Mouse (Mus musculus): Measurements from ENCODE around the gene C330007P06Rik. TPM values are rescaled to one million over a fixed set of nuclear protein-coding genes. Genes with fewer than 3 reads are reported as not detected.
"Not testable (repeated sequence)": the region's sequence is repeated elsewhere in the genome, so short reads cannot be mapped to it uniquely, and the experiment has no call there.

C330007P06Rik gene
- polyA plus RNA-seq, 1 experiment from 2014 or later, result 12.2 TPM

GRCm38 (mm10) chrX:36796734-36797133, 77.2 kb downstream of the C330007P06Rik start:
- not testable (repeated sequence) for H3K27me3 ChIP-seq (ENCODE audit: control insufficient read depth, insufficient read depth, low read depth, low read length); H3K36me3 ChIP-seq (ENCODE audit: control insufficient read depth, insufficient read depth); H3K27ac ChIP-seq (ENCODE audit: low read length); H3K9me3 ChIP-seq (replicated peaks; ENCODE audit: control insufficient read depth, low read length); ATAC-seq (ENCODE audit: low read depth); H3K4me1 ChIP-seq (ENCODE audit: control insufficient read depth, low read depth, low read length)
- peak overlapping the region; percentile 76 for H3K4me2 ChIP-seq (ENCODE audit: low read depth, low read length)
- peak overlapping the region; percentile 77 for H3K4me3 ChIP-seq (ENCODE audit: low read depth, low read length)
- peak overlapping the region; percentile 81 for H3K9ac ChIP-seq (ENCODE audit: low read depth, low read length)
- WGBS (ENCODE audit: insufficient replicate concordance), result 50% methylated on average over 8 of the region's 8 CpGs

DNA sequence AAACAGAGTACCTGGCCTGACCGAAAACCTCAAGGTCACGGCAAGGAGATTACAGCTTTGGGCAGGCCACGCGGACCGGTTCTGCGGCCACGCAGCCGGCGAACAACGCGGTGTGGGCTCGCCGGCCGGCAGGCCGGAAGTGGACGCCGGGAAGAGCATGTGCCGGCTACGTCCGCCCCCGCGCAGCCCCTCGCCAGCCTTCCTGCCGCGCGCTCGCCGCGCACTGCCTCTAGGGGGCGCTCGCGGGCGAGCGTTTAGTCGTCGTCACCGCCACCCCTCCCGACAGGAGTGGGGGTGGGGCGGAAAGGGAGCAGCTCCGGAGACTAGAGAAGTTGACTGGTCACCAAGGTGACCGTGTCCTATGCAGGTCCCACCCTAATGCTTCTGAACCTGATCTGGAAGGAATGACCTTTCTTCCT, 77.7 kb downstream of the C330007P06Rik start:
- Histone ChIP-seq H3K4me3 (ENCODE audit: low read depth, low read length) (peak overlapping the region; percentile 77), H3K36me3 (ENCODE audit: control insufficient read depth, insufficient read depth) (peaks cover 7% of the 10 kb centered on the region), H3K9ac (ENCODE audit: low read depth, low read length) (peak overlapping the region; percentile 81), H3K4me2 (ENCODE audit: low read depth, low read length) (peak overlapping the region; percentile 76), H3K9me3 (replicated peaks; ENCODE audit: control insufficient read depth, low read length) (no peaks in the 10 kb centered on the region), H3K27ac (ENCODE audit: low read length) (peak overlapping the region; percentile 93), H3K27me3 (ENCODE audit: control insufficient read depth, insufficient read depth, low read depth, low read length) (no peaks in the 10 kb centered on the region), H3K4me1 (ENCODE audit: control insufficient read depth, low read depth, low read length) (no peaks in the 10 kb centered on the region)
- ATAC-seq (ENCODE audit: low read depth), result peak; percentile 71
- WGBS (ENCODE audit: insufficient replicate concordance), result 18% methylated on average over 38 of the region's 41 CpGs

GRCm38 (mm10) chrX:36795424-36796162, 78.3 kb downstream of the C330007P06Rik start, which contains the start of gene Slc25a5:
TSS of gene Slc25a5 (plus strand) at chrX:36795651.
- peak within 1 kb of the TSS; percentile 81 for H3K9ac ChIP-seq (ENCODE audit: low read depth, low read length)
- peak within 1 kb of the TSS; percentile 76 for H3K4me2 ChIP-seq (ENCODE audit: low read depth, low read length)
- H3K27me3 ChIP-seq (ENCODE audit: control insufficient read depth, insufficient read depth, low read depth, low read length), result no peaks in the 10 kb centered on the region
- no peaks in the 10 kb centered on the region for H3K4me1 ChIP-seq (ENCODE audit: control insufficient read depth, low read depth, low read length)
- WGBS (ENCODE audit: insufficient replicate concordance), result 23% methylated on average over 41 of the region's 41 CpGs
- H3K9me3 ChIP-seq (replicated peaks; ENCODE audit: control insufficient read depth, low read length), result no peaks in the 10 kb centered on the region
- peak within 1 kb of the TSS; percentile 93 for H3K27ac ChIP-seq (ENCODE audit: low read length)
- ATAC-seq (ENCODE audit: low read depth), result peak; percentile 98
- H3K36me3 ChIP-seq (ENCODE audit: control insufficient read depth, insufficient read depth), result peaks cover 7% of the 10 kb centered on the region
- H3K4me3 ChIP-seq (ENCODE audit: low read depth, low read length), result peak within 1 kb of the TSS; percentile 77

DNA sequence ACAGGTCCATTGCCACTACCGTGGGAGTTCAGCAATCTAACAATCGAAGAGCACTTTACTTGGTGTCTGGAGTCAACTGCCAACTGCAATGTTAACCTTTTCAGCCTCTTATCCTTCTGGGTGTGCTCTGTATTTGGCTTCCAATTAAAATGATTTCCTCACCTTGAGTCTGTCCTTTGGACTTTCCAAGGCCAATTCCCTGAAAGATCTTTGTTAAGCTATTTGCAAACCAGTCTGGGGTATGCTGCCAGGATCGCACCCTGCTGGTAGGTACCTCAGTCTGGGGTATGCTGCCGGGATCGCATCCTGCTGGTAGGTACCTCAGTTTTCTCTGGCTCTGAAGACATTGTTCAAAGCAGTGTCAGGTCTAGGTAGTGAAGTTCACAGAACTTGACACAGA, 79.3 kb downstream of the C330007P06Rik start:
- H3K27ac ChIP-seq (ENCODE audit: low read length), result no peak overlapping the region
- H3K4me1 ChIP-seq (ENCODE audit: control insufficient read depth, low read depth, low read length), result no peaks in the 10 kb centered on the region
- H3K4me2 ChIP-seq (ENCODE audit: low read depth, low read length), result no peak overlapping the region
- H3K36me3 ChIP-seq (ENCODE audit: control insufficient read depth, insufficient read depth), result peaks cover 7% of the 10 kb centered on the region
- 75% methylated on average over 5 of the region's 5 CpGs for WGBS (ENCODE audit: insufficient replicate concordance)
- no peak for ATAC-seq (ENCODE audit: low read depth)
- H3K9me3 ChIP-seq (replicated peaks; ENCODE audit: control insufficient read depth, low read length), result no peaks in the 10 kb centered on the region
- no peak overlapping the region for H3K9ac ChIP-seq (ENCODE audit: low read depth, low read length)
- H3K4me3 ChIP-seq (ENCODE audit: low read depth, low read length), result no peak overlapping the region
- no peaks in the 10 kb centered on the region for H3K27me3 ChIP-seq (ENCODE audit: control insufficient read depth, insufficient read depth, low read depth, low read length)

- ATAC-seq (ENCODE audit: low read depth), result no peak
These were observed 84.6 kb downstream of the C330007P06Rik start for GRCm38 (mm10) chrX:36789360-36789759.

DNA sequence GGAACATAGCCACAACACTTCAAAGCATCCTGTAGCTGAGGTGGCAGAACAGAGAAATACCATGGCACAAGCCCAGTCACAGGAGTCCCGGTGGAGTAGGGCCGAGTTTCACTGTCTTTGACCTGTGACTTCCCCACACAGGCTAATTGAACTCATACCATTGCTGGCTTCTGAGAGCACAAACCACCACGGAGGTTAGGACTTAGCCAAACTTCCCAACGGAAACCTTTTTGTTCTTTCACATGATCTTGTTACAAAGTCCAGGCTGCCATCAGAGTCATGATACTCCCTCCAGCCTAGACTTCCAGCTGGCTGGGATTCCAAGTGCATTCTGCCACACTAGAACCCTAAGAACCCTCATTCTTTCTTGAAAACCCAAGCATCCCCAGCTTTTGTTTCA, 96.2 kb downstream of the C330007P06Rik start:
- Histone ChIP-seq H3K4me3 (ENCODE audit: low read depth, low read length) (no peak overlapping the region), H3K4me2 (ENCODE audit: low read depth, low read length) (no peak overlapping the region), H3K4me1 (ENCODE audit: control insufficient read depth, low read depth, low read length) (no peaks in the 10 kb centered on the region), H3K27ac (ENCODE audit: low read length) (no peak overlapping the region), H3K9ac (ENCODE audit: low read depth, low read length) (no peak overlapping the region), H3K9me3 (replicated peaks; ENCODE audit: control insufficient read depth, low read length) (no peaks in the 10 kb centered on the region), H3K27me3 (ENCODE audit: control insufficient read depth, insufficient read depth, low read depth, low read length) (no peaks in the 10 kb centered on the region), H3K36me3 (ENCODE audit: control insufficient read depth, insufficient read depth) (no peaks in the 10 kb centered on the region)
- no peak for ATAC-seq (ENCODE audit: low read depth)
- 72% methylated on average over 4 of the region's 4 CpGs for WGBS (ENCODE audit: insufficient replicate concordance)

More at GRCm38 (mm10) chrX:36789360-36789759, 84.6 kb downstream of the C330007P06Rik start:
- Histone ChIP-seq H3K9ac (ENCODE audit: low read depth, low read length) (no peak overlapping the region), H3K27ac (ENCODE audit: low read length) (no peak overlapping the region), H3K4me2 (ENCODE audit: low read depth, low read length) (no peak overlapping the region), H3K36me3 (ENCODE audit: control insufficient read depth, insufficient read depth) (no peaks in the 10 kb centered on the region), H3K9me3 (replicated peaks; ENCODE audit: control insufficient read depth, low read length) (no peaks in the 10 kb centered on the region), H3K4me3 (ENCODE audit: low read depth, low read length) (no peak overlapping the region), H3K27me3 (ENCODE audit: control insufficient read depth, insufficient read depth, low read depth, low read length) (no peaks in the 10 kb centered on the region), H3K4me1 (ENCODE audit: control insufficient read depth, low read depth, low read length) (no peaks in the 10 kb centered on the region)
- WGBS (ENCODE audit: insufficient replicate concordance), result 66% methylated on average over 4 of the region's 4 CpGs

DNA sequence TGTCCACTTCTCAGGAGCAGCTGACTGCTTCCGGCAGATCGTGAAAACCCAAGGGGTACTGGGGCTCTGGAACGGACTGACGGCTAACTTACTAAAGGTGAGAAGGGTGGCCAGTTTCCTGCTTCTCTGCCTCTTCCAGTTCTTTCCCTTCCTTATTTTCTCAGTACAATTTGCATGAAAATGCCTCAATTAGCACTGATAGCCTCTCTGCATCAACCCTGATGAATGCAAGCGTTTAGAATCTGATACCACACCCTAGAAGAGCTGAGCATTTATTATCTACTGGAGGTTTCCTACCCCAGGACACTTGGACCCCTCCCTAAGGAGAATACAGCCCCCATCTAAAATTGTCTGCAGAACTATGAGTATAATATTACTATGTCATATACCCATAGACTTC, 98.4 kb downstream of the C330007P06Rik start:
- no peak for ATAC-seq (ENCODE audit: low read depth)
- no peak overlapping the region for H3K27ac ChIP-seq (ENCODE audit: low read length)
- no peaks in the 10 kb centered on the region for H3K36me3 ChIP-seq (ENCODE audit: control insufficient read depth, insufficient read depth)
- H3K4me2 ChIP-seq (ENCODE audit: low read depth, low read length), result no peak overlapping the region
- no peak overlapping the region for H3K9ac ChIP-seq (ENCODE audit: low read depth, low read length)
- H3K4me1 ChIP-seq (ENCODE audit: control insufficient read depth, low read depth, low read length), result no peaks in the 10 kb centered on the region
- no peaks in the 10 kb centered on the region for H3K27me3 ChIP-seq (ENCODE audit: control insufficient read depth, insufficient read depth, low read depth, low read length)
- 69% methylated on average over 5 of the region's 5 CpGs for WGBS (ENCODE audit: insufficient replicate concordance)
- H3K9me3 ChIP-seq (replicated peaks; ENCODE audit: control insufficient read depth, low read length), result no peaks in the 10 kb centered on the region
- H3K4me3 ChIP-seq (ENCODE audit: low read depth, low read length), result no peak overlapping the region

Other genes starting within 250 kb of the C330007P06Rik start
- 0.51 and 0.62 TPM in 2 replicates for gene Akap17b, start 228.7 kb downstream of the C330007P06Rik start, polyA plus RNA-seq (2015; fragmentation: Nextera tagmentation; extraction: Ambion mirVana)
- 0.92 and 0.99 TPM in 2 replicates for gene Slc25a43, start 130.5 kb downstream of the C330007P06Rik start, polyA plus RNA-seq (2015; fragmentation: Nextera tagmentation; extraction: Ambion mirVana)
- gene Slc25a5, start 78.5 kb downstream of the C330007P06Rik start, polyA plus RNA-seq (2015; fragmentation: Nextera tagmentation; extraction: Ambion mirVana), result 361 and 413 TPM in 2 replicates
- 61.6 and 65.5 TPM in 2 replicates for gene Ube2a, start 211 bp downstream of the C330007P06Rik start, polyA plus RNA-seq (2015; fragmentation: Nextera tagmentation; extraction: Ambion mirVana)
- 0.47 and 0.51 TPM in 2 replicates for gene Nkrf, start 28.8 kb upstream of the C330007P06Rik start, polyA plus RNA-seq (2015; fragmentation: Nextera tagmentation; extraction: Ambion mirVana)
- 4.0 and 4.3 TPM in 2 replicates for gene Sept6, start 117.7 kb upstream of the C330007P06Rik start, polyA plus RNA-seq (2015; fragmentation: Nextera tagmentation; extraction: Ambion mirVana)
- not detected in 2 replicates for gene Sowahd, start 174.7 kb upstream of the C330007P06Rik start, polyA plus RNA-seq (2015; fragmentation: Nextera tagmentation; extraction: Ambion mirVana)
- 281 and 327 TPM in 2 replicates for gene Rpl39, start 211.3 kb upstream of the C330007P06Rik start, polyA plus RNA-seq (2015; fragmentation: Nextera tagmentation; extraction: Ambion mirVana)
- 8.9 and 9.7 TPM in 2 replicates for gene Upf3b, start 236.2 kb upstream of the C330007P06Rik start, polyA plus RNA-seq (2015; fragmentation: Nextera tagmentation; extraction: Ambion mirVana)

All from liver, embryonic 16.5 days (tissue).